Mouse (Mus musculus) frontal cortex, adult (tissue): ENCODE data around the gene Gli3.

ENCODE experiments used
- ATAC-seq: cut with Nextera tagmentation; 2 replicates; pipeline ENCODE4 v1.9.2; 2017; ENCODE audit warnings: mild to moderate bottlenecking, moderate library complexity, mixed read lengths; ENCODE audit not compliant: low TSS enrichment

The Gli3 gene

GRCm38 (mm10) chr13:15660502-15660901 lies 197.5 kb downstream of the Gli3 start:
- no peak for ATAC-seq

DNA sequence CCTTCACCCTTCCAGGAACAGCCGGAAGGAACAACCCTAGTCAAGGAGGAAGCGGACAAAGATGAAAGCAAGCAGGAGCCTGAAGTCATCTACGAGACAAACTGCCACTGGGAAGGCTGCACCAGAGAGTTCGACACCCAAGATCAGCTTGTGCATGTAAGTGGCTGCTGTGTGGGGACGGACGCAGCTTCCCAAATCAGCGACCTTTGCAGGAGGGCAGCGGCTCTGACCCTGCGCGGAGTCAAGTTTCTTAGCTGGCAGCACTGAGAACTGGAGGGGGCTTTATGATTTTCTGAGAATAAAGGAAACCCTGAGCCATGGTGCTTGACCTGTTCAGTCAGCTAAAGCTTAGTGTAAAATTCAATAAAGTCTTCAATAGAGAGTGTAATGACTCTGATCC lies 199.3 kb downstream of the Gli3 start:
- no peak for ATAC-seq

DNA sequence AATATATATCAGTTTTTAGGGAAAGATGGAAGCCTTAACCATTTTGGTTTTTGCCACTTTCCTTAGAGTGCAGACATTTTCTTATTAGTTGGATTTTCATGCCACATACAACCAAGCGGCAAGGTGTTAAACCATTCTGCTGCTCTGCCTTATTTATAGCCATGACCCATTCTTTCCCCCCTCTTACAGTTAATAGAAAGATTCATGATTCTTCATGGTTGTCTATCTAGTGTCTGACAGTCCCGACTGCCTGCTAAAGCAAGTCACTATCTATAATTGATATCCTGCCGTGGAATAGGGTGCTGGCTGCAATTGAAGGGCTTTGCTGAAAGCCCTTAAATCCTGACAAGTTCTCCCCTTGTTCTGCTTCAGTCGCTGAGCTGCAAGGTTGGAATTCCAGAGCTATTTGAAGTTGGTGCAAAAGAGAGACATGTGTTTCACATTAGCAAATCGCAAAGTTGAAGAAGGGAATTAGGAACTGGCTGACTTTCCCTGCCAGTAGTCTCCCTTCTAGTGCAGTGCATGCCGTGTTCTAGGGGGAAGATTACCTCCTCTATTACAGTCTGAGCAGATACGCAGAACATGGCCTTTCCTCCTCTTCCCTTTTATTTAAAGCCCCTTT lies 201.7 kb downstream of the Gli3 start:
- no peak for ATAC-seq

DNA sequence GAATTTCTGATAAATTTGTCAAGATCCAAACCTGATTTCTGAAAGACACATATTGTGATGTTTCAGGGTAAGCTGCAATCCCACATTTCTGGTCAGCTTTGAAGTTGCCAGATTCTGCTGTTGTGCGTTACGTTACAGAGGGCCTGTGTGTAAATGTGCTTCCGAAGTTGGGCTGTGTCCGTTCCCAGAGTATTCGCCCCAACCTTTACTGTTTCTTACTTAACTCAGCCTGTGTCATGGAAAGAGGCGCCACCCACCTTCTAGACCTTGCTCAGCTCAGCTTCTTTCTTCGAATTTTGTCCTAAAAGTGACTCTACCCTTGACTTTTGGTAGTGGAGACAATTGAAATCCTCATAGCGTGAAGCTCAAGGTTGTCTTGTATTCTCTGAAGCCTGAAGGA lies 202.5 kb downstream of the Gli3 start:
- no peak for ATAC-seq

DNA sequence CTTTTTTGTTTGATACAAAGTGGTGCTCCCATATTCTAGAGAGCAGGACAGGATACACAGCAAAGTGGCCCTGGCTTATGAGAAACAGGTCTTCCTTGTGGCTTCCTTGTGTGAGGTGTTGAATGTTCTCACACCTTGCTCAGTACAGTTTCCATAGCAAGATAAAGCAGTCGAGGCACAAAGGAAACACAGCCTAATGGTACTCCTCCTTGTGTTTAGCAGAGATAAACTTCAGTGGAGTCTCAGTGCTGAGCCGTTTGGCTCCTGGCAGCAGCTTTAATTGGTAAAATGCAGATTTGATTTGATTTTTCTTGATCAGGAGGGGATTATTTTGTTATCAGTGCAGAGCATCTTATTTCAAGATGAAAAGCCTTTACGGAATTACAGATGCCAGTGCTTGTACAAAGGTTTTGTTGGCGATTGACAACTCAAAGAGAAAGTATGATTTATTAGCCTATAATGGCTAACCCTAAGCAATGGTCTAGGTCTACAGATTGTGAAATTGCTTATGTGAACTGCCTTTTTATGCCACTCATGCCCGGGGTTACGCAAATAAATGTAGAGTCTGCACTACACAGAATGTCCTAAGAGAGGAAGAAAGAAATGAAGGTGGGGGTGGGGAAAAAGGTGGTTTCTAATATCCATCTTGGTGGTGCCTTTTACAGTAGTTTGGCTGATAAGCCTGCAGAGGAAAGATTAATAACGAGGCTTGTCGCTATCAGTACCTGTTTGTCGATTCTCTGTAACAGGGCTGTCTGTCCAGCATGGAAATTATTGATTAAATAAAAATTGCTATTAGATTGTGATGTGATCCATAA lies 207.3 kb downstream of the Gli3 start:
- ATAC-seq = no peak

- ATAC-seq = no peak
These were observed 207.9 kb downstream of the Gli3 start for GRCm38 (mm10) chr13:15670962-15671313.

GRCm38 (mm10) chr13:15675480-15675879 lies 212.4 kb downstream of the Gli3 start:
- no peak for ATAC-seq

- 0 out of 2 replicates have a peak, but pooled peaks have one; percentile 41 for ATAC-seq
These were observed 214.2 kb downstream of the Gli3 start for GRCm38 (mm10) chr13:15677106-15677760.

DNA sequence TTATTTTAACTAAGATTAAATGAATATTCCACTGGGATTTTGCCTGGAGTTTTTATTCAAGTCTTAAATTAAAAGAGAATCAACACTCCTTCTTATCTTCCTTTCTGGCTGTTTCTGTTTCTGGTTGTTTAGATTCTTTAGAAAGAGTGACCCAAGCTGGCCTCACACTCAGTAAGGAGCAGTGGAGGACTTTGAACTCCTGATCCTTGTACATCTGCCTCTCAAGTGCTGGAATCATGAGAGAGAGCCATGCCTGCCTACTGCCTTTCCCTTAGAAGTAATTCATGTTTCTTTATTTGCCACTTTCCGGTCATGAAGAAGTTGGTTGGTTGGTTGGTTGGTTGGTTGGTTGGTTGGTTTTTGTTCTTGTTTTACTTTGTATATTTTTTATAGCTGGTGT lies 218.5 kb downstream of the Gli3 start:
- ATAC-seq = no peak

GRCm38 (mm10) chr13:15683006-15683405 lies 220.0 kb downstream of the Gli3 start:
- ATAC-seq = no peak

DNA sequence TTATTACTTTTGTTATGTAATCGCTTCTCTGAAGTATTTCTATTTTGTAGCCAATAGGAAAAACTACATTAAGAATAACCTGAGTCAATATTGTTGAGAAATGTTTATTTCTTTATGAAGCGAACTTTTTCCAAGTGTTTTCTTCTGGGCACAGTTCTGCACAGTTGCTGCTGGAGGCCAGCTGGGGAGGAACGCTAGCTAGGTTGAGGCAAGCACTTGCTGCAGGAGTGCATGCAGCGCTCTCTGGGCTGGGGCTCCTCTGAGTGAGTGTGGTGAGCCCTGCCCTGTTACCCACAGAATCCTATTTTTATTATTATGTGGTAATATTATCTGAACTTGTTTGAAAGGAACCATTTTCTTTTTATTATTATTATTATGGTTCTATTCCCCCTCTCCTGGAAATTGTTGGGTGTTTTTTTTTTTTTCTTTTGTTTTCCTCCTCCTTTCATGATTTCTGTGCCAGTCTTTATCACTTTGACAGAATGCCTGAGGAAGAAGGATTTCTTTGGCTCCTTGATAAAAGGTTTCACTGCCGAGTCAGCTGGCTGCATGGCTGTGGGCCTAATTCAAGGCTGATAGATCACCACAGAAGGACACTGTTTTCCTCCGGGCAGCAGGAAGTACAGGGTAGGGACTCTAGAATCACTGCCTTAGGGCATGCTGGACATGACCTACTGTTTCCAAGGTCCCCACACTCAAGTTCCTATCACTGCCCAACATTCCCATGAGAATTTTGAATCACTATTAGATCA lies 225.2 kb downstream of the Gli3 start:
- ATAC-seq = no peak

- ATAC-seq = no peak
These were observed 225.9 kb downstream of the Gli3 start for GRCm38 (mm10) chr13:15688826-15689501.

DNA sequence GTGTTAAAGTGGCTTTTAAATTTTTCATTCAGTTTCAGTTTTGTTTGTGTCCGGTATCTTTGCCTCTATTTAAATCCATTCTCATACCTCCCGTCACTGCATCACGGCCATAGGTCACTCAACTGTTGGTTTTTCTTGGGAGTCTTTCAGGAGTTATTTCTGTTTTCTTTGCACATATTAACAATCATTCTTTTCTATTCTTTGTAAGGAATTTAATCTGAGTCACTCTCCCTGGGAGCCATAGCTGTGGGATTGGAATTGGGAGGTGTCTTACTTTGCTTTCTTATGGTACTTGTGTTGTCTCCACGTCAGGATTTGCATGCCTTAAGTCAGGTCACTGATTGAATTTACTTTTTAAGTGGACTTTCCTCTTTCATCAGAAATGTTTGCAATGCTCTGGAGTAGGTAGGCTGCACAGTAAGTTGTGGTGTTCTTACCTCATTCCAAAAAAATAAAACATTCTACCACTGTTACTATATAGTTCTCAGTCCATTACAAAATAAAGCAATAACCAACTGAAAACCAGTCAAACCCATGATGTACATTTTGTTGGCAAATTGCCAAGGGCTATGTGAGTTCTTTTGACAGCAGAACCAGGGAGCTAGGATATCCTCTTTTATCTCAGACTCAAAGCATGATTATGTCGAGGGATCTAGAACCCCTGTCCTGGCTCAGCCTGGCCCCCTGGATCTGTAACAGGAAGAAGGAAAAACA lies 228.9 kb downstream of the Gli3 start:
- ATAC-seq = no peak

DNA sequence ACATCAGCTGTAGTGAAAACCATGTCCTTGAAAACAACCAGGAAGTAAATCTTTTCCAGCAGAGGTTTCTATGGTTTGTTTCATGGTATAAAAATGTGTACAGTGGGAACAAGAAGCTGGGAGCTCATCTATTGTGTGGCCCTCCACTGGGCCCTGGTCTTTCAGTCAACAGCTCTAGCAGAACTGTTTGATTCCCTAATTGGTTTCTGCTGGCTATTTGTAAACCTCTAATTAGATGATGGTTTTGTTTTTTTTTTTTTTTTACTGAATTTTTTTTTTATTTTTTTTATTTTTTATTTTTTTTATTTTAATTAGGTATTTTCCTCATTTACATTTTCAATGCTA lies 229.4 kb downstream of the Gli3 start:
- ATAC-seq = no peak

DNA sequence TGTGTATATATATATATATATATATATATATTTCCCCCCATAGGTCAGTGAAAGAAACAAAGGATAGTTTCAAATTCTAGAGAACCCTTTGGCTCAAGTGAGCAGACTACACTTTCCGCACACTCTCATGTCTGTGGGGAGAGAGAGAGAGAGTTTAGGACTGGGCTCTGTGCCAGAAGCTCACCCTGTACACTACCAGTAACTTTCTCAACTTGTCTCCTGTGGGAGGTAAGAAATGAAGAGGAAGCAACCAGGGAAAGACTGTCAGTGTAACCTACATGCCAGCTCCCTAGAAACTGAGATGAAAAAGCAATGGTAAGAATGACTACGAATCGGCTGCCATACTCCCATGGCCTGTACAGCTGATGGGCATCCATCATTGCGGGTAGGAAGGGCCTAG lies 235.2 kb downstream of the Gli3 start:
- ATAC-seq = peak; percentile 98

DNA sequence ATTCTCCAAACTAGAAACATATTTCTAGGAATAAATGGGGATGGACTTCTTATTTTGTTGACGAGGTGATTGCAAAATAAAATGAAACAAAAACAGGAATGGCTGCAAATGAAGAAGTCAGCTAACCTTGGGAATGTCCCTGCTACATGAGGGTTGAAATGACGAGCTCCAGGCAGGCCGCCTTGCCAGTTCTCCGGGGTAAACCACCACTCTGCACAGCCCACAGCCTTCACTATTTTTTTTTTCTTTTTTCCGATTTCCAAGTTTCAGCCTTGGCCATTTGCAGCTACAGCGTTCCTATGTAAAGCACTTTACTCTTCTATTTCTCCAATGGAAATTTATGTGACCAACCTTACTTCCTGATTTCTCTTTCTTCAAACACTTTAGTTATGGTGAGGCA lies 236.1 kb downstream of the Gli3 start:
- no peak for ATAC-seq

GRCm38 (mm10) chr13:15704669-15705068 lies 241.6 kb downstream of the Gli3 start:
- no peak for ATAC-seq

DNA sequence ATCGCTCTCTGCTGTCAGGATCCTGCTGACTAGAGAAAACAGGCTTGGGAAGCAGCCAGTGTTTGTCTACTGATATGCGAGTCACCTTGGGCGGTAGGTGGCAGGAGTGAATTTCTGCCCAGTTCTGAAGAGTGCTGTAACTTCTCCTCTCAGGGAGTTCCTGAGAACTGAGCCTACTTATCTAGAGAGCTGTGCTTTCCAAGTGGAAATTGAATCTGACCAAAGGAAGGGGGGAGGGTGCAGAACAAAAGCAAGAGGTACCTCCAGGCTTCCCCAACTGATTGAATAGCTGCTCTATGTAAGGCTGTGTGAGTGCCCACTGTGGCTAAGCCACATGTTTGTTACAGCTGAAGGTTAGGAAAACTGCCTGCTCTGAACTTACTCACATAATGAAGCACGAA lies 244.4 kb downstream of the Gli3 start:
- no peak for ATAC-seq

GRCm38 (mm10) chr13:15713486-15713885 lies 250.5 kb downstream of the Gli3 start:
- no peak for ATAC-seq

DNA sequence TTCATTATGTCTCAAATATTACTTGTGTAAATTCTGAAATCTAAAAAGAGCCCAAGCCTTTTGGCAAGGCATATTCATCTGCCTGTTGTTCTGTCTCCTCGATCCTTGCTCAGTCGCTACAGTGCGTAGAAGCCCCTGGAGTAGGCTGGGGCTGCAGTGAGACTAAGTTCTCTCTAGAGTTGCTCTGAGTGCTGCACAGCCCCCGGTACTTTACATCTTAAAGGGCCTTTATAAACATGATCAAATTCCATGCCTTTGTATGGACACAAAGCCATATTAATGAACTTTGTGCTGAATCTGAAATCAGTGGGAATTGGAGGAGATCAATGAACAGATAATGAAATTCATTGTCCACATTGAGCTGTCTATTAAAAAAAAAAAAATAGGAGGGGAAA lies 251.3 kb downstream of the Gli3 start:
- no peak for ATAC-seq

- ATAC-seq = peak; percentile 98
These were observed 251.8 kb downstream of the Gli3 start for GRCm38 (mm10) chr13:15714726-15715437.
